Mouse (Mus musculus) urinary bladder, postnatal 10 days (tissue): ENCODE measurements at regions not wholly inside any gene's neighbourhood (a gene's known extent, or its start where the extent isn't known, plus 50 kb on each side); places are given as distances from the start of the nearest gene placed in this dataset.

Experiments
- DNase-seq: peaks from one replicate; pipeline ENCODE4 v3.0.0; 2022; ENCODE audit warnings: low spot score

- DNase-seq: no peak
These were observed 211.4 kb downstream of the Mreg start for GRCm38 (mm10) chr1:72000741-72001140.

- DNase-seq: no peak
These were observed 215.3 kb downstream of the Mreg start for GRCm38 (mm10) chr1:71996828-71997227.

- no peak for DNase-seq
These were observed 215.9 kb downstream of the Mreg start for GRCm38 (mm10) chr1:71996234-71996619.

- DNase-seq: no peak
These were observed 216.4 kb downstream of the Mreg start for GRCm38 (mm10) chr1:71995573-71996233.

- no peak for DNase-seq
These were observed 221.2 kb downstream of the Mreg start for GRCm38 (mm10) chr1:71990936-71991335.

- no peak for DNase-seq
These were observed 224.0 kb downstream of the Mreg start for GRCm38 (mm10) chr1:71988086-71988485.

- DNase-seq: no peak
These were observed 226.1 kb downstream of the Mreg start for GRCm38 (mm10) chr1:71986047-71986446.

- no peak for DNase-seq
These were observed 228.3 kb downstream of the Mreg start for GRCm38 (mm10) chr1:71983786-71984185.

- DNase-seq: no peak
These were observed 229.5 kb downstream of the Mreg start for GRCm38 (mm10) chr1:71982423-71983262.

GRCm38 (mm10) chr1:71980624-71981023, 231.5 kb downstream of the Mreg start:
- DNase-seq: no peak

GRCm38 (mm10) chr1:71979261-71979660, 232.8 kb downstream of the Mreg start:
- no peak for DNase-seq

GRCm38 (mm10) chr1:71977361-71977760, 234.7 kb downstream of the Mreg start:
- no peak for DNase-seq

- no peak for DNase-seq
These were observed 237.4 kb downstream of the Mreg start for GRCm38 (mm10) chr1:71974715-71975114.

- no peak for DNase-seq
These were observed 240.2 kb downstream of the Mreg start for GRCm38 (mm10) chr1:71971943-71972342.

- DNase-seq: no peak
These were observed 241.3 kb downstream of the Mreg start for GRCm38 (mm10) chr1:71970771-71971170.

GRCm38 (mm10) chr1:71967574-71968104, 244.5 kb downstream of the Mreg start:
- no peak for DNase-seq

- DNase-seq: no peak
These were observed 247.5 kb downstream of the Mreg start for GRCm38 (mm10) chr1:71964450-71965126.

- DNase-seq: no peak
These were observed 255.2 kb downstream of the Mreg start for GRCm38 (mm10) chr1:71956940-71957339.

GRCm38 (mm10) chr1:71955331-71955730, 256.8 kb downstream of the Mreg start:
- no peak for DNase-seq

- DNase-seq: no peak
These were observed 258.8 kb downstream of the Mreg start for GRCm38 (mm10) chr1:71953292-71953691.

- no peak for DNase-seq
These were observed 262.6 kb downstream of the Mreg start for GRCm38 (mm10) chr1:71949549-71949948.

GRCm38 (mm10) chr1:71948686-71949085, 263.4 kb downstream of the Mreg start:
- no peak for DNase-seq

- DNase-seq: no peak
These were observed 264.6 kb downstream of the Mreg start for GRCm38 (mm10) chr1:71947506-71947905.
